Mouse (Mus musculus) urinary bladder, postnatal 36 days (tissue): ENCODE results near the gene Pi4ka.

Experiments used
- DNase-seq, 2 experiments: peaks; one replicate each; pipeline ENCODE4 v3.0.0; 2022; ENCODE audit warnings: low spot score in 2 of 2, mixed read lengths in 1 of 2

Pi4ka gene

GRCm38 (mm10) chr16:17275721-17276120, 130.4 kb downstream of the Pi4ka start, which contains the start of gene Tmem191c:
Gene Tmem191c (plus strand): TSS chr16:17276077.
- DNase-seq = no peak

GRCm38 (mm10) chr16:17271856-17272255, 134.3 kb downstream of the Pi4ka start:
- no peak for DNase-seq

GRCm38 (mm10) chr16:17271124-17271523, 135.0 kb downstream of the Pi4ka start:
- peak in 1 of 2 experiments; percentile 33 for DNase-seq

- DNase-seq = no peak
Observed at GRCm38 (mm10) chr16:17269872-17270271, 136.2 kb downstream of the Pi4ka start.

GRCm38 (mm10) chr16:17267937-17268336, 138.2 kb downstream of the Pi4ka start:
- no peak for DNase-seq

- no peak for DNase-seq
Observed at GRCm38 (mm10) chr16:17266113-17266512, 140.0 kb downstream of the Pi4ka start.

GRCm38 (mm10) chr16:17261341-17261740, 144.8 kb downstream of the Pi4ka start:
- DNase-seq = no peak

- DNase-seq = no peak
Observed at GRCm38 (mm10) chr16:17258917-17259316, 147.2 kb downstream of the Pi4ka start.

- DNase-seq = no peak
Observed at GRCm38 (mm10) chr16:17257359-17257821, 148.7 kb downstream of the Pi4ka start.

GRCm38 (mm10) chr16:17255270-17255669, 150.8 kb downstream of the Pi4ka start:
- no peak for DNase-seq

- no peak for DNase-seq
Observed at GRCm38 (mm10) chr16:17254005-17254597, 152.0 kb downstream of the Pi4ka start.

GRCm38 (mm10) chr16:17252841-17253240, 153.3 kb downstream of the Pi4ka start:
- DNase-seq = no peak

- no peak for DNase-seq
Observed at GRCm38 (mm10) chr16:17252086-17252726, 153.9 kb downstream of the Pi4ka start.

GRCm38 (mm10) chr16:17251539-17251938, 154.6 kb downstream of the Pi4ka start:
- peak; percentile 67 to 82 for DNase-seq

GRCm38 (mm10) chr16:17249135-17249534, 157.0 kb downstream of the Pi4ka start:
- no peak for DNase-seq

- DNase-seq = no peak
Observed at GRCm38 (mm10) chr16:17247727-17248126, 158.4 kb downstream of the Pi4ka start.

- DNase-seq = no peak
Observed at GRCm38 (mm10) chr16:17244996-17245395, 161.1 kb downstream of the Pi4ka start.

- DNase-seq = no peak
Observed at GRCm38 (mm10) chr16:17243731-17244130, 162.4 kb downstream of the Pi4ka start.

GRCm38 (mm10) chr16:17239409-17239808, 166.7 kb downstream of the Pi4ka start:
- DNase-seq = no peak

- DNase-seq = no peak
Observed at GRCm38 (mm10) chr16:17237634-17238033, 168.5 kb downstream of the Pi4ka start.

GRCm38 (mm10) chr16:17234916-17235665, 171.0 kb downstream of the Pi4ka start:
- peak in 1 of 2 experiments; percentile 59 for DNase-seq

- DNase-seq = no peak
Observed at GRCm38 (mm10) chr16:17234499-17234895, 171.6 kb downstream of the Pi4ka start.
